Mouse (Mus musculus) CH12.LX (cell line): ENCODE results near the gene Irf5. TPM values are rescaled to one million over a fixed set of nuclear protein-coding genes. Genes with fewer than 3 reads are reported as not detected.

Source experiments
- DNase-seq: peaks from one replicate; pipeline ENCODE4 v3.0.0-alpha.2; 2013; ENCODE audit errors: extremely low read depth
- H3K27ac ChIP-seq: 2 replicates; pipeline ENCODE4 v1.5.1; 2012; ENCODE audit warnings: low read depth, mild to moderate bottlenecking, control low read depth, moderate library complexity; ENCODE audit not compliant: insufficient read depth
- H3K27me3 ChIP-seq: replicated peaks from 2 replicates; pipeline ENCODE3; 2012; ENCODE audit warnings: inconsistent platforms
- H3K36me3 ChIP-seq, 2 experiments: replicated peaks in 1 of 2; 2 replicates each; pipeline versions ENCODE3 to v1.6.1; 2012; ENCODE audit warnings: inconsistent platforms in 1 of 2, low read length in 1 of 2, mild to moderate bottlenecking in 1 of 2, mixed read lengths in 1 of 2, moderate library complexity in 1 of 2; ENCODE audit not compliant: control insufficient read depth in 1 of 2, insufficient read depth in 1 of 2
- H3K4me1 ChIP-seq, 2 experiments: 2 replicates each; pipeline ENCODE4 v1.6.1; 2012; ENCODE audit warnings: inconsistent platforms in 1 of 2, moderate library complexity in 1 of 2; ENCODE audit not compliant: insufficient read depth in 2 of 2, control insufficient read depth in 1 of 2
- H3K4me2 ChIP-seq: 2 replicates; pipeline ENCODE4 v1.6.1; 2012; ENCODE audit warnings: low read depth, mild to moderate bottlenecking, control low read depth; ENCODE audit not compliant: poor library complexity, insufficient read depth, severe bottlenecking
- H3K4me3 ChIP-seq, 3 experiments: fragments of 150-350 bp in 1 of 3; sonication (generic) in 1 of 3; replicated peaks in 1 of 3; 2 replicates each; pipeline versions ENCODE3 to v1.5.1; 2011 to 2012; ENCODE audit warnings: low read depth in 2 of 3, low read length in 2 of 3, mild to moderate bottlenecking in 2 of 3, moderate library complexity in 2 of 3, control low read depth in 1 of 3, improper control_type of control experiment in 1 of 3, inconsistent platforms in 1 of 3, mixed read lengths in 1 of 3; ENCODE audit not compliant: poor library complexity in 1 of 3
- H3K79me2 ChIP-seq: replicated peaks from 2 replicates; pipeline ENCODE4 v1.6.1; 2012; ENCODE audit warnings: mild to moderate bottlenecking, moderate library complexity; ENCODE audit not compliant: control insufficient read depth, poor library complexity, insufficient read depth, severe bottlenecking; ENCODE audit errors: extremely low read depth
- H3K9ac ChIP-seq: 2 replicates; pipeline ENCODE4 v1.6.1; 2012; ENCODE audit warnings: low read depth, mild to moderate bottlenecking, control low read depth, moderate library complexity; ENCODE audit not compliant: insufficient read depth
- H3K9me3 ChIP-seq: replicated peaks from 2 replicates; pipeline ENCODE3; 2012; ENCODE audit warnings: low read length, inconsistent platforms, mixed read lengths
- BHLHE40 ChIP-seq: IDR thresholded peaks from 2 replicates; pipeline ENCODE4 v1.6.1; 2011; ENCODE audit warnings: mild to moderate bottlenecking, low read depth, low read length, improper control_type of control experiment
- CHD1 ChIP-seq: IDR thresholded peaks from 2 replicates; pipeline ENCODE4 v1.6.1; 2012; ENCODE audit warnings: low read depth, low read length, improper control_type of control experiment, inconsistent platforms
- CHD2 ChIP-seq: IDR thresholded peaks from 2 replicates; pipeline ENCODE4 v1.6.1; 2011; ENCODE audit warnings: low read length, improper control_type of control experiment
- CTCF ChIP-seq, 2 experiments: IDR thresholded peaks in 1 of 2; conservative IDR thresholded peaks in 1 of 2; 2 replicates each; pipeline ENCODE4 v1.5.1; 2011 to 2012; ENCODE audit warnings: low read depth in 2 of 2, low read length in 2 of 2, improper control_type of control experiment in 1 of 2, inconsistent platforms in 1 of 2, mild to moderate bottlenecking in 1 of 2, moderate library complexity in 1 of 2
- ELF1 ChIP-seq: IDR thresholded peaks from 2 replicates; pipeline ENCODE4 v1.6.1; 2014; ENCODE audit warnings: low read depth, mild to moderate bottlenecking, inconsistent platforms, low read length, improper control_type of control experiment
- EP300 ChIP-seq: IDR thresholded peaks from 2 replicates; pipeline ENCODE4 v1.6.1; 2011; ENCODE audit warnings: low read length, improper control_type of control experiment
- ETS1 ChIP-seq: conservative IDR thresholded peaks from 2 replicates; pipeline ENCODE4 v1.6.1; 2012; ENCODE audit warnings: low read depth, mild to moderate bottlenecking, inconsistent platforms, low read length, improper control_type of control experiment, moderate library complexity
- GABPA ChIP-seq: IDR thresholded peaks from 2 replicates; pipeline ENCODE4 v1.6.1; 2012; ENCODE audit warnings: low read depth, low read length, improper control_type of control experiment, inconsistent platforms; ENCODE audit not compliant: insufficient replicate concordance
- HCFC1 ChIP-seq: IDR thresholded peaks from 2 replicates; pipeline ENCODE4 v1.6.1; 2012; ENCODE audit warnings: low read depth, mild to moderate bottlenecking, inconsistent platforms, low read length, improper control_type of control experiment
- JUN ChIP-seq: IDR thresholded peaks from 2 replicates; pipeline ENCODE4 v1.6.1; 2011; ENCODE audit warnings: low read depth, mild to moderate bottlenecking, low read length, improper control_type of control experiment, moderate library complexity; ENCODE audit not compliant: insufficient read depth
- KAT2A ChIP-seq: IDR thresholded peaks from 2 replicates; pipeline ENCODE4 v1.6.1; 2012; ENCODE audit warnings: low read length, improper control_type of control experiment, inconsistent platforms; ENCODE audit not compliant: insufficient replicate concordance
- MAFK ChIP-seq: IDR thresholded peaks from 2 replicates; pipeline ENCODE4 v1.6.1; 2011; ENCODE audit warnings: low read length, improper control_type of control experiment; ENCODE audit not compliant: insufficient replicate concordance
- MAX ChIP-seq: IDR thresholded peaks from 2 replicates; pipeline ENCODE4 v1.6.1; 2011; ENCODE audit warnings: low read length, improper control_type of control experiment
- MEF2A ChIP-seq: IDR thresholded peaks from 2 replicates; pipeline ENCODE4 v1.6.1; 2014; ENCODE audit warnings: low read depth, mild to moderate bottlenecking, inconsistent platforms, low read length, improper control_type of control experiment, borderline replicate concordance
- MXI1 ChIP-seq: IDR thresholded peaks from 2 replicates; pipeline ENCODE4 v1.6.1; 2011; ENCODE audit warnings: mild to moderate bottlenecking, low read depth, low read length, improper control_type of control experiment
- MYC ChIP-seq: IDR thresholded peaks from 2 replicates; pipeline ENCODE4 v1.6.1; 2011; ENCODE audit warnings: low read depth, mild to moderate bottlenecking, improper control_type of control experiment, low read length
- NRF1 ChIP-seq: IDR thresholded peaks from 2 replicates; pipeline ENCODE4 v1.6.1; 2014; ENCODE audit warnings: low read depth, mild to moderate bottlenecking, inconsistent platforms, low read length, improper control_type of control experiment, moderate library complexity
- PAX5 ChIP-seq: IDR thresholded peaks from 2 replicates; pipeline ENCODE4 v1.6.1; 2012; ENCODE audit warnings: low read length, inconsistent platforms, mixed read lengths
- POLR2A ChIP-seq: IDR thresholded peaks from 2 replicates; pipeline ENCODE4 v1.6.1; 2011; ENCODE audit warnings: low read depth, mild to moderate bottlenecking, improper control_type of control experiment, low read length
- POLR2AphosphoS2 ChIP-seq: IDR thresholded peaks from 2 replicates; pipeline ENCODE4 v1.6.1; 2011; ENCODE audit warnings: low read depth, low read length, improper control_type of control experiment
- RAD21 ChIP-seq: IDR thresholded peaks from 2 replicates; pipeline ENCODE4 v1.6.1; 2011; ENCODE audit warnings: low read depth, mild to moderate bottlenecking, low read length, improper control_type of control experiment, moderate library complexity
- SMC3 ChIP-seq: IDR thresholded peaks from 2 replicates; pipeline ENCODE4 v1.6.1; 2011; ENCODE audit warnings: low read depth, low read length, improper control_type of control experiment
- TCF12 ChIP-seq: IDR thresholded peaks from 2 replicates; pipeline ENCODE4 v1.6.1; 2014; ENCODE audit warnings: low read depth, mild to moderate bottlenecking, inconsistent platforms, low read length, improper control_type of control experiment
- UBTF ChIP-seq: IDR thresholded peaks from 2 replicates; pipeline ENCODE4 v1.6.1; 2012; ENCODE audit warnings: low read depth, mild to moderate bottlenecking, inconsistent platforms, low read length, improper control_type of control experiment, moderate library complexity
- USF1 ChIP-seq: IDR thresholded peaks from 2 replicates; pipeline ENCODE4 v1.6.1; 2014; ENCODE audit warnings: low read depth, mild to moderate bottlenecking, inconsistent platforms, low read length, improper control_type of control experiment
- USF2 ChIP-seq: conservative IDR thresholded peaks from 2 replicates; pipeline ENCODE4 v1.6.1; 2011; ENCODE audit warnings: low read depth, low read length, improper control_type of control experiment
- ZC3H11A ChIP-seq: IDR thresholded peaks from 2 replicates; pipeline ENCODE4 v1.6.1; 2012; ENCODE audit warnings: low read depth, mild to moderate bottlenecking, inconsistent platforms, low read length, improper control_type of control experiment
- ZMIZ1 ChIP-seq: IDR thresholded peaks from 2 replicates; pipeline ENCODE4 v1.6.1; 2012; ENCODE audit warnings: low read depth, mild to moderate bottlenecking, inconsistent platforms, low read length, improper control_type of control experiment
- ZNF384 ChIP-seq: IDR thresholded peaks from 2 replicates; pipeline ENCODE4 v1.6.1; 2012; ENCODE audit warnings: low read depth, low read length, improper control_type of control experiment, inconsistent platforms
- dilution Hi-C: fragments of 300-500 bp; cut with MboI; formaldehyde crosslinking; loops from 2 replicates; pipeline ENCODE4 v1.14.3; 2020; ENCODE audit warnings: low sequenced_read_pairs; ENCODE audit not compliant: extremely low pct_unique_long_range_greater_than_20kb, extremely low pct_ligation_motif_present
- in situ Hi-C: fragments of 300-500 bp; cut with MboI; formaldehyde crosslinking; loops from 3 replicates; pipeline ENCODE4 v1.14.3; 2019; ENCODE audit warnings: low sequenced_read_pairs, low pct_ligation_motif_present, low pct_unique_long_range_greater_than_20kb, mixed read lengths
- polyA plus RNA-seq: library from polyadenylated mRNA; unstranded; fragments of >175 nt; gene quantifications from 2 replicates; pipeline ENCODE4 v1.2.1, GENCODE M21; 2012; ENCODE audit warnings: low read depth; ENCODE audit not compliant: insufficient read length
- total RNA-seq, 2 experiments: library from RNA; depleted of rRNA; stranded (reverse); fragments of 300-350 nt in 1 of 2; fragments of >200 nt in 1 of 2; gene quantifications; 2 replicates each; pipeline ENCODE4 v1.2.3; 2012 to 2014

The Irf5 gene
- total and polyA plus RNA-seq, 3 experiments = 134 to 158 (median 144) TPM

DNA sequence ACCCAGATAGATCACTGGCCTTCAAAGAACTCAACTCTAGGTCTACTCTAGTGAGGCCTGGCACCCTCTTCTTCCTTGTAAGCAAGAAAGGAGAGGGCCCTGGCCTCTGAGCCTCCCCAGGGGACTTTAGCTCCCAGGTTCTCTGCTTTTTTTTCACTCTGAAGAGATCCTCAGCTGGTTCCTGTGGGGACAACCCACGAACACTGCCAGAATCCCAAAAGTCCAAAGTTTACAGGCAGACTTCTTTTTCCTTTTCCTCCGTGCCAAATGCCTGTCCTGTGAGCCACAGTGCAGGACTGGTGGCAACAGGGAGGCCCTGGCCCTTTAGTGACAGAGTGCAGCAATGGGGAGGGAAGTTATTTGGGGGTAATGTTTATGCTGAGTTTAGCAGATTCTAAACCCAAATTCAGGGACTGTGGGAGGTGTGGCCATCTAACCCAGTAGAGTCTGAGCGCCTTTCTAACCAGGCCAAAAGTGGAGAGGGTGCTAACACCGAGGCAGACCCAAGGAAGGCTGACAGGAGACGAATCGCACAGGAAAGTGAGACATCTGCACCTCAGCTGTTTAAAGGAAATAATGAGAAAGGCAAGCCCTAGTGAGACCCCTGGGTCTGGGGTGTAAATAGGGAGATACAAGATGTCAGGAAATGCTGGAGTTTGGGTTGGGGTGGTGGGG is 3.7 kb upstream of the Irf5 start:
- H3K4me1 ChIP-seq = peaks cover 13 to 35% of the 10 kb centered on the region in 2 experiments
- H3K4me3 ChIP-seq = no peak overlapping the region
- H3K4me2 ChIP-seq = no peak overlapping the region
- peaks cover 9% of the 10 kb centered on the region for H3K9me3 ChIP-seq
- in situ Hi-C loops (no loop called here), dilution Hi-C loops (no loop called here)
- H3K36me3 ChIP-seq = no peaks in the 10 kb centered on the region
- TF ChIP-seq MYC = no peak
- TF ChIP-seq USF2 = no peak
- no peak for TF ChIP-seq UBTF
- TF ChIP-seq EP300 = no peak
- no peak for TF ChIP-seq GABPA
- TF ChIP-seq NRF1 = no peak
- no peak for TF ChIP-seq CHD1
- no peak for TF ChIP-seq HCFC1
- no peak for TF ChIP-seq ZC3H11A
- TF ChIP-seq BHLHE40 = no peak
- TF ChIP-seq ZNF384 = no peak
- H3K9ac ChIP-seq = peak overlapping the region; percentile 12; the same call in 1 of the 2 replicates
- H3K27me3 ChIP-seq = no peaks in the 10 kb centered on the region
- 0 out of 2 replicates have a peak, but pooled peaks cover 3% of the 10 kb centered on the region for H3K79me2 ChIP-seq
- no peak for DNase-seq
- peak overlapping the region; percentile 82; the same call in 1 of the 2 replicates for H3K27ac ChIP-seq

DNA sequence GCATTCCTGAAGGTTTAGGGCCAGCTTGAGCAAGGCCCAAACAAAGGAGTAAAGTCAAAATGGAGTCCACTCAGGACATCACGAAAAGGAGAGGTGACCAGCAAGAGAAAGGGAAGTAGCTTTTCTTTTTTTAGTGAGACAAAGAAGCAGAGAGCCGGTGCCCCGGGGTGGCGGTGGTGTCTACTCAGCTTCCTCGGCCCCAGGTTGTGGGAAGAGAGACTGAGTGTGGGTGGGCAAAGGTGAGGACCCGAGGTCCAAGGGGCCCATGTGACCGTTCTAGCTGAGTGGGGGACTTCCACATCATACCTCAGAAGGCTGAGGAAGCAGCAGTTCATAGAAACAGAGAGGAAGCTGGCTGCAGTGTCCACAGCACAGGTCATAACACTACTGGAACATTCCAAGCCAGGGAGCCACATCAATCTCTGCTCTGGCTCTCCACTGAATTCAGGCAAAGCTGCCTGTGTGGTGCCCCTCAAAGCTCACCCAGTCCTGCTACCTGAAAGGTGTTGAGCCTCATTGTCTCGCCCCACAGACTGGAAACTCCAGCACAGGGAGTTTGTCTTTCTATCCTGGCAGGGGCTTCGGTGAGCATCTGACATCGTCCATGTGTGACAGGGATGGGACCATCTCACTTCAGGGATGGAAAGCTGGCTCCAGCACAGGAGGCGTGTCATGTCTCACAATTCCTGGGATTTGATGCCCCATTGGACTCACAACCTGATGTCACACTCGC is 3.0 kb upstream of the Irf5 start:
- H3K4me1 ChIP-seq = peaks cover 13 to 39% of the 10 kb centered on the region in 2 experiments
- dilution Hi-C loops (no loop called here), in situ Hi-C loops (no loop called here)
- H3K27me3 ChIP-seq = no peaks in the 10 kb centered on the region
- H3K27ac ChIP-seq = peak overlapping the region; percentile 82
- H3K4me2 ChIP-seq = peak overlapping the region; percentile 18
- H3K36me3 ChIP-seq = no peaks in the 10 kb centered on the region
- peak overlapping the region in 1 of 3 experiments; percentile 12 for H3K4me3 ChIP-seq
- H3K9ac ChIP-seq = peak overlapping the region; percentile 12; the same call in 1 of the 2 replicates
- peaks cover 9% of the 10 kb centered on the region for H3K9me3 ChIP-seq
- peaks cover 9% of the 10 kb centered on the region for H3K79me2 ChIP-seq
- DNase-seq = no peak
- TF ChIP-seq MEF2A = peak; percentile 23; the same call in 1 of the 2 replicates
- TF ChIP-seq ETS1 = no peak
- TF ChIP-seq CHD2 = no peak; the same call in 1 of the 2 replicates
- no peak; the same call in 1 of the 2 replicates for TF ChIP-seq MXI1
- TF ChIP-seq POLR2A = no peak
- TF ChIP-seq ZNF384 = no peak
- no peak for TF ChIP-seq MYC
- no peak for TF ChIP-seq PAX5
- TF ChIP-seq MAFK = 0 out of 2 replicates have a peak, but pooled peaks have one; percentile 40
- TF ChIP-seq SMC3 = no peak
- no peak for TF ChIP-seq ZMIZ1
- 0 out of 2 replicates have a peak, but pooled peaks have one; percentile 17 for TF ChIP-seq USF2
- no peak for TF ChIP-seq ZC3H11A
- no peak for TF ChIP-seq ELF1
- TF ChIP-seq USF1 = peak; percentile 56
- peak; percentile 28; the same call in 1 of the 2 replicates for TF ChIP-seq MAX
- TF ChIP-seq EP300 = peak; percentile 55; the same call in 1 of the 2 replicates
- no peak for TF ChIP-seq UBTF
- no peak for TF ChIP-seq POLR2AphosphoS2
- peak; percentile 91 for TF ChIP-seq CHD1
- no peak for TF ChIP-seq TCF12
- 0 out of 2 replicates have a peak, but pooled peaks have one; percentile 25 for TF ChIP-seq KAT2A
- TF ChIP-seq RAD21 = no peak
- TF ChIP-seq HCFC1 = no peak
- TF ChIP-seq CTCF (conservative IDR thresholded peaks at IDR 0.05 in 1 of 2, IDR thresholded peaks at IDR 0.05 in 1 of 2; ENCODE audit: low read depth in 2 of 2, low read length in 2 of 2) = no peak
- no peak for TF ChIP-seq JUN
